ENCODE assay signal across 8 mouse cellular contexts in the genomic region with DNA sequence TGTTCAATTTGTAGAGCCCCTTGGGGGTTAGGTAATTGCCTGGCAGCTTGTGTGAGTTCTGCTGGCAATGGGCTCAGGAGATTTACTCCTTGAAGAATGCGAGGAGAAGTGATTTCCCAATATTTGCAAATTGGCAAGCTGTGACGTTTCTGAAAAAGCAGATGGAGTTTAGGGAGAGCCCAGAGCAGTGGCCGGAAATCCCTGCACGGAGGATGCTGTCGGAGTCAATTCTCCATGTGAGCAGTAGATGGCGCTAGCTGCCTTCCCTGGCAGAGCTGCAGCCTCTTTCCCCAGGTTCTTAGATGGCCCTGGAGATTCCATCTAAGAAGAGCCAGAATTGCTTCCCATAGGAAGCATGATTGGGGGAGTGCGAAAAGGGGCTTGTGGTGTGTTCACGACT. TPM values are rescaled to one million over a fixed set of nuclear protein-coding genes. Genes with fewer than 3 reads are reported as not detected.
DNase-seq lines count a peak whose midpoint lies in the region; ATAC-seq lines count a peak whose summit lies in the region.

No protein-coding gene starts in this region.

- no peak overlapping the region for H3K9ac ChIP-seq in limb, embryonic 11.5 days (ENCODE audit: low read length)

- H3K27me3 ChIP-seq in limb, embryonic 11.5 days (ENCODE audit: control insufficient read depth, insufficient read depth, low read length) = no peaks in the 10 kb centered on the region

- no peak overlapping the region for H3K27ac ChIP-seq in limb, embryonic 11.5 days (replicated peaks; ENCODE audit: low read depth, low read length)

- no peaks in the 10 kb centered on the region for H3K9me3 ChIP-seq in limb, embryonic 11.5 days (ENCODE audit: control insufficient read depth, low read length)

- peak; percentile 59 for DNase-seq in 416B (ENCODE audit: low read depth)
- DNase-seq in adrenal gland, adult 8-10 months = peak; percentile 49
- DNase-seq in embryo, embryonic 9.5 days (ENCODE audit: extremely low spot score) = peak; percentile 76
- peak; percentile 59 to 74 for DNase-seq in gastrocnemius, postnatal 4 days (ENCODE audit: low spot score in 2 of 2)
- peak; percentile 16 to 54 for DNase-seq in kidney, adult 8-10 months
- peak; percentile 83 for DNase-seq in limb, embryonic 11.5 days (ENCODE audit: low spot score)
- peak; percentile 16 to 18 for DNase-seq in monocyte, adult 2 months (ENCODE audit: low read depth in 1 of 2, low spot score in 2 of 2)
- DNase-seq in spleen, postnatal 36 days (ENCODE audit: low spot score in 2 of 2) = peak; percentile 13 to 29

- no peak for ATAC-seq in limb, embryonic 11.5 days (ENCODE audit: insufficient number of reproducible peaks, low FRiP score, low TSS enrichment, low read depth)

- H3K4me2 ChIP-seq in limb, embryonic 11.5 days (ENCODE audit: low read depth, severe bottlenecking) = no peak overlapping the region

- WGBS in limb, embryonic 11.5 days = 3% methylated on average over 8 of the region's 8 CpGs

- H3K36me3 ChIP-seq in limb, embryonic 11.5 days (ENCODE audit: control insufficient read depth, insufficient read depth, low read length) = no peaks in the 10 kb centered on the region

- H3K4me3 ChIP-seq in limb, embryonic 11.5 days (ENCODE audit: low read depth, low read length) = no peak overlapping the region

- H3K4me1 ChIP-seq in limb, embryonic 11.5 days (ENCODE audit: control insufficient read depth, insufficient read depth, low read length) = 0 out of 2 replicates have a peak, but pooled peaks cover 2% of the 10 kb centered on the region

RNA-seq across cellular contexts. Expression of a gene that starts 59.1 kb away (rescaled TPM):
- total RNA-seq in adrenal gland, adult 8-10 months (2022) = 10 to 100 TPM; 55.6 to 62.9 (median 59.5) TPM
- 10 to 100 TPM; 87.0 to 90.8 TPM for total RNA-seq in gastrocnemius, postnatal 4 days (2021)
- 58.1 and 59.0 TPM in 2 replicates for polyA plus RNA-seq in limb, embryonic 11.5 days (2014; fragmentation: Nextera tagmentation; extraction: Ambion mirVana)

Comparison
In these comparisons a context has a peak if more than half of its experiments do, and no peak if none do; other contexts are left out.
1. DNase-seq: peak in every context shown above with its lines; median percentile 83 in limb, embryonic 11.5 days; 76 in embryo, embryonic 9.5 days; 66 in gastrocnemius, postnatal 4 days; 59 in 416B; 49 in adrenal gland, adult 8-10 months; 35 in kidney, adult 8-10 months; 21 in spleen, postnatal 36 days; 17 in monocyte, adult 2 months.